Mouse (Mus musculus) kidney, adult 2 months (tissue): Measurements from ENCODE around the gene Art3. TPM values are rescaled to one million over a fixed set of nuclear protein-coding genes. Genes with fewer than 3 reads are reported as not detected.

Source experiments
- DNase-seq: peaks from one replicate; pipeline ENCODE4 v3.0.0; 2021
- H3K27ac ChIP-seq: fragments of 200-500 bp; 2 replicates; pipeline ENCODE4 v1.5.1; 2012; ENCODE audit warnings: low read depth, low read length, control low read depth, inconsistent platforms; ENCODE audit not compliant: insufficient read depth
- H3K27me3 ChIP-seq: fragments of 200-500 bp; replicated peaks from 2 replicates; pipeline ENCODE4 v1.6.1; 2012; ENCODE audit warnings: mild to moderate bottlenecking, moderate library complexity, low read length, inconsistent platforms; ENCODE audit not compliant: control insufficient read depth, insufficient read depth
- H3K36me3 ChIP-seq: fragments of 200-500 bp; 2 replicates; pipeline ENCODE4 v1.6.1; 2012; ENCODE audit warnings: mild to moderate bottlenecking, moderate library complexity, low read length, inconsistent platforms; ENCODE audit not compliant: control insufficient read depth, insufficient read depth
- H3K4me1 ChIP-seq: fragments of 200-500 bp; 2 replicates; pipeline ENCODE4 v1.6.1; 2011; ENCODE audit warnings: low read length; ENCODE audit not compliant: control insufficient read depth, insufficient read depth
- H3K4me3 ChIP-seq: fragments of 200-500 bp; 2 replicates; pipeline ENCODE4 v1.5.1; 2011; ENCODE audit warnings: mild to moderate bottlenecking, low read depth, low read length, control low read depth; ENCODE audit not compliant: insufficient read depth
- CTCF ChIP-seq: fragments of 200-500 bp; conservative IDR thresholded peaks from 2 replicates; pipeline ENCODE4 v1.5.1; 2011; ENCODE audit warnings: low read depth, mild to moderate bottlenecking, control low read depth, low read length, moderate library complexity, mixed read lengths; ENCODE audit not compliant: insufficient read depth, insufficient read length
- POLR2A ChIP-seq: fragments of 200-500 bp; IDR thresholded peaks from one replicate; pipeline ENCODE4 v1.6.1; 2011; ENCODE audit warnings: low read depth, low read length, control low read depth
- WGBS: fragments of 180-500 bp; shearing (Covaris S2); methylation state at CpG from one replicate; pipeline ENCODE4 v1.1.7; 2018; 5-methylcytosine and 5-hydroxymethylcytosine counted together
- polyA plus RNA-seq: library from polyadenylated mRNA; depleted of rRNA; stranded (reverse); fragments of >200 nt; gene quantifications from 2 replicates; pipeline ENCODE4 v1.2.3, GENCODE M21; 2012; rRNA removed

Art3 gene
- 7.1 and 8.8 TPM in 2 replicates for polyA plus RNA-seq

- no peak for DNase-seq
- Histone ChIP-seq H3K27me3 (no peaks in the 10 kb centered on the region; the same call in 1 of the 2 replicates), H3K36me3 (no peaks in the 10 kb centered on the region), H3K4me3 (0 out of 2 replicates have a peak within 1 kb of the TSS, but pooled peaks have one; percentile 13), H3K4me1 (no peaks in the 10 kb centered on the region), H3K27ac (peak within 1 kb of the TSS; percentile 89)
- TF ChIP-seq CTCF: no peak
- TF ChIP-seq POLR2A: no peak
- WGBS: 86% methylated on average over 17 of the region's 17 CpGs
These were observed at the start of gene Art3 for GRCm38 (mm10) chr5:92331635-92332338. TSS of gene Art3 (plus strand) at chr5:92331827.

- H3K27ac ChIP-seq: no peak overlapping the region
These were observed 49.1 kb upstream of the Art3 start for GRCm38 (mm10) chr5:92282571-92282970.

GRCm38 (mm10) chr5:92283107-92283506 lies 48.5 kb upstream of the Art3 start:
- TF ChIP-seq POLR2A (no peak), CTCF (no peak)
- H3K27ac ChIP-seq: no peak overlapping the region
- no peaks in the 10 kb centered on the region for H3K27me3 ChIP-seq
- no peaks in the 10 kb centered on the region; the same call in 1 of the 2 replicates for H3K4me1 ChIP-seq
- no peak overlapping the region for H3K4me3 ChIP-seq
- H3K36me3 ChIP-seq: no peaks in the 10 kb centered on the region
- DNase-seq: no peak
- 49% methylated on average over 3 of the region's 3 CpGs for WGBS

More at GRCm38 (mm10) chr5:92282571-92282970, 49.1 kb upstream of the Art3 start:
- no peak for TF ChIP-seq CTCF
- TF ChIP-seq POLR2A: no peak
- peak; percentile 14 for DNase-seq
- no peaks in the 10 kb centered on the region for H3K27me3 ChIP-seq
- H3K4me1 ChIP-seq: no peaks in the 10 kb centered on the region; the same call in 1 of the 2 replicates
- H3K4me3 ChIP-seq: no peak overlapping the region
- no peaks in the 10 kb centered on the region for H3K36me3 ChIP-seq
- 58% methylated on average over 4 of the region's 4 CpGs for WGBS

- no peaks in the 10 kb centered on the region for H3K36me3 ChIP-seq
- H3K4me3 ChIP-seq: no peak overlapping the region
- H3K4me1 ChIP-seq: 0 out of 2 replicates have a peak, but pooled peaks cover 5% of the 10 kb centered on the region
- WGBS: 85% methylated on average over 6 of the region's 6 CpGs
- no peak for DNase-seq
- no peaks in the 10 kb centered on the region for H3K27me3 ChIP-seq
- H3K27ac ChIP-seq: no peak overlapping the region
- TF ChIP-seq POLR2A (no peak), CTCF (no peak)
These were observed 43.8 kb upstream of the Art3 start for GRCm38 (mm10) chr5:92287840-92288239.

- no peaks in the 10 kb centered on the region for H3K27me3 ChIP-seq
- peak; percentile 58 for DNase-seq
- no peak overlapping the region for H3K4me3 ChIP-seq
- no peak overlapping the region for H3K27ac ChIP-seq
- 0 out of 2 replicates have a peak, but pooled peaks cover 5% of the 10 kb centered on the region for H3K4me1 ChIP-seq
- WGBS: 66% methylated on average over 6 of the region's 6 CpGs
- H3K36me3 ChIP-seq: no peaks in the 10 kb centered on the region
- TF ChIP-seq POLR2A (no peak), CTCF (no peak)
These were observed 39.8 kb upstream of the Art3 start for GRCm38 (mm10) chr5:92291652-92292414.

- no peaks in the 10 kb centered on the region for H3K27me3 ChIP-seq
- WGBS: 87% methylated on average over 2 of the region's 2 CpGs
- peaks cover 2% of the 10 kb centered on the region; the same call in 1 of the 2 replicates for H3K36me3 ChIP-seq
- TF ChIP-seq CTCF: no peak
- no peak for TF ChIP-seq POLR2A
- DNase-seq: no peak
- no peak overlapping the region for H3K27ac ChIP-seq
- no peak overlapping the region for H3K4me3 ChIP-seq
- 0 out of 2 replicates have a peak, but pooled peaks cover 5% of the 10 kb centered on the region for H3K4me1 ChIP-seq
These were observed 37.1 kb upstream of the Art3 start for GRCm38 (mm10) chr5:92294525-92294924.
